Mouse (Mus musculus): ENCODE data around the gene Pear1. TPM values are rescaled to one million over a fixed set of nuclear protein-coding genes. Genes with fewer than 3 reads are reported as not detected.

Gene Pear1
- total RNA-seq, 2 experiments from 2014 or later: 0.46 to 4.3 TPM

DNA sequence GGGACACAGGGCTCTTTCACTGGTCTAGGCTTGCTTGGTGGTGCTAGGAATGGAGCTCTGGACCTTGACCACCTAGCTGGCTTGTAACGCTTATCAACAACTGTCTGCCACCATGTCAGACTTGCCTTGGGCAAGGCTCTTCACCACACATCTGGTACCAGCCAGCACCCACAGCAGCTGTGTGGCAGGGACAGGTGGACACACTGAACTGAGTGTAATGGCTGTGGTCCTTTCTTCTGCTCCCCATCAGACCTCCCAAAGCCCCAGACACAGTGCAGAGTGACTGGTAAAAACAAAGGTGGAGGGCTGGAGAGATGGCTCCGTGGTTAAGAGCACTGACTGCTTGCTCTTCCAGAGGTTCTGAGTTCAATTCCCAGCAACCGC is 57.8 kb downstream of the Pear1 start:
- no peak for ATAC-seq (replicated peaks; ENCODE audit: poor library complexity)

- no peak for ATAC-seq (replicated peaks; ENCODE audit: poor library complexity)
Observed at GRCm38 (mm10) chr3:87765631-87766283, 58.3 kb downstream of the Pear1 start.

- ATAC-seq (replicated peaks; ENCODE audit: poor library complexity): peak; percentile 69
Observed at GRCm38 (mm10) chr3:87765091-87765490, 59.0 kb downstream of the Pear1 start.

DNA sequence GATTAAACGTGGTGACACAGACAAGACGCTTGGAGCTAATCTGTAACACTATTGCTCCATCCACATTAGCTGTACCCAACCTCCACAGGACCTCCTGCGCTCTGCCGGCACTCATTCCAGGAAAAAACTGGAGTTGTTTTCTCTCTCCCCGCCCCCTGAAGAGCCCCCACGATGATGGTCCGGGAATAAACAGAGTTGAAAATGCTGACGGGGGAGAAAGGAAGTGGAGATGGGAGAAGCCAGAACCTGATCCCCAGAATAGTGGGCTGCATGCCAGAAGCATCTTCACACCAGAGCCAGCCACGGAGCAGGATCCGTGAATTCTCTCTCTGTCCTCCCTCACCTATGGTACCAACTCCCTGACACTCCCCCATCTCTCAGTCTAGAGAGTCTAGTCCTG is 59.6 kb downstream of the Pear1 start:
- ATAC-seq (replicated peaks; ENCODE audit: poor library complexity): no peak

DNA sequence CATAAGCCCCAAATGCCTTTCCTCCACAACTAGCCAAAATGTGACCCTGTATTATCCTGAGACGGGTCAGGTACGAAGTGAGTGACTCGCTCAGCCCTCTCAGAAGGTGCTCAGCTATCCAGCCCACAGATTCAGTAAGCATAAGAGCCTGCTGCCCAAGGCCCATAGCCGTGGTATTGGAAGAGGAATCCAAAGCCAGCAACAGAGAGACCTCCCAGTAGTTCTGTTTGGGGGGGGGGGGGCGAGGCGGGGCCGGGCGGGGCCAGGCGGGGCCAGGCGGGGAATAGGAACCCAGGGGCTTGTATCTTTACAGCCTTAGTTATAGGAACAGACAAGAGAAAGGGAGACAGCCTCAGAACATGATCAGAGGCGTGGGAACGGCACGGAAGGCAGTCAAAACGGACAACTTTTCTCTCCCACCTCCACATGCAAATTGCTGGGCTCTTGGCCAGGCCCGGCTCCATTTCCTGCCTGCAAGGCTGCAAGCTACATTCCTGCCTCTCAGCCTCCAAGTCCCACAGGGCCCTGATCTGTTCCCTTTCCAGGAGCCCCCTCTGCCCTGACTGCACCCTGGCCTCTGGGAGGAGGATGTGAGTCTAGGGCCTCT is 60.3 kb downstream of the Pear1 start:
- ATAC-seq (replicated peaks; ENCODE audit: poor library complexity): no peak

- ATAC-seq (replicated peaks; ENCODE audit: poor library complexity): no peak
Observed at GRCm38 (mm10) chr3:87763202-87763601, 60.9 kb downstream of the Pear1 start.

DNA sequence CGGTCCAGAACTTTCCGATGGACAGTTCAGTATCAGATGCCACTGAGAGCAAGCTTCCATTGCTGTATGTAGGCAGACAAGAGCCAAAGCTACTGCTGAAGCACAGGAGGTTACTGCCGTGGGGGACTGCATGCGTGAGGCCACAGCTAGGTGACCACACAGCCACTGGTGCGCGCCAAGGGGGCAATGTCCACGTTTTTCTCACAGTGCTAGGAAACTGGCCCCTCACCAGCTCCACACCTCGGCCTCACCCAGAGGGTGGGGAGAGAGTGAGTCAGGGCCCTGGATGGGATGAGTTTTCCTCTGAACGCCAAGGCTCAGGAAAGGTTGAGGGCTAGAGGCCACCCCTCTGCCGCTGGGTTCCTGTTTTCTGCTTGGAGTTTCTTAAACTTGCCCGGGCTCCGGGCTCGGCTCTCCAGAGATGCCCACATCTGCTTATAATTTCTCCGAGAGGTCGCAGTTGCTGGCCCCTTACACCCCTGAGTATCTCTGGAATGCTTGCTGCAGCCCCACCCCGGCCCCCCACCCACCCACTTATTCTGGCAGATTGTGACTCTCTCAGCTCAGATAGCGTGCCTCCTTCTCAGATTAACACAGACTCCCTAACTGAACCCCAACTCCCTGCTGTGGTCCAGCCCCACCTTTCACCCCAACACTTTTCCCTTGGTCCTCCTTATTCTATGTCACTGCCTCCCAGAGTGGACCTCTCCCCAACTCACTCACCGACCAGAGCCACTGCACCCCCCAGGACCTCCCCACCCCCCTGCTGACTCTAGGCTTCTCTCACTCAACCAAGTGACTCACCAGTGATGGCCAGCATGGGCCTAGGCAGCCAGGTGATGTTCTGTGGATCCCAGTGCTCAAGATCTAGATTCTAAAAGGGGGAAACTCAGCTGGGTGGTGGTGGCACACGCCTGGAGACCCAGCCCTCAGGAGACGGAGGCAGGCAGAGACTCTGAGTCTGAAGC is 62.4 kb downstream of the Pear1 start:
- no peak for ATAC-seq (replicated peaks; ENCODE audit: poor library complexity)

DNA sequence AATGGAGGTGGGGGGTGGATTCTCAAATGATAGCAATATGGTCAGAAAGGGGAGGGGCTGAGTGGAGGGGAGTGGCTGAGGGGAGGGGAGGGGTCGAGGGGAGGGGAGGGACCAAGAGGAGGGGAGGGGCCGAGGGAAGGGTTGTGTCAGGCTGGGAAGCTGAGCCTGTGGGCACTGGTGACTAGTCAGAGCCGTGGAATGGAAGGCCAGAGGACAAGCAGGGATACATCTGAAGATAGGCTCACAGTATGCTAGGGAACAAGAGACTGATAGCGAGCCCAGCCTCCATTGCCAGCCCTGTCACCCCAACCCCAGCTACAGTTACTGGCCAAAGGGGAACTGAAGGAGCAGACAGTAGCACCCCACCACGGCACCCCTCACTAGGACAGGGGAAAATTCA is 65.5 kb downstream of the Pear1 start:
- ATAC-seq (replicated peaks; ENCODE audit: poor library complexity): no peak

DNA sequence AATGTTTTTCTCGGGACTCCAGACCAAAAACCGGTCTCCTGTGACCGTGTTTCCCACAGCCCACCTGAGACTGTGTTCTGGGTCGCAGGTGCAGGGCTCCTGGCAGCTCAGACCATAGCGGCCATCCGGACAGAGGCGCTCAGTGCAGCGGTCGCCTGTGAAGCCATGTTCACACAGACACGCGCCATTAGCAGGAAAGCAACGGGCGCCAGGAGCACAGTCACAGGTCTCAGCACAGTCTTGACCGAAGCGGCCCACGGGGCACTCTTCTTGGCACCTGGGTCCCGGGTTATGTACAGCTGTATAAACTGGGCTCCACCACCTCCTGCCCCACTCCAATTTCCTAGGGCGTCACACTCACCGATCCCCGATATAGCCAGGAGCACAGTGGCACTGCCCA is 67.6 kb downstream of the Pear1 start:
- ATAC-seq (replicated peaks; ENCODE audit: poor library complexity): no peak

- ATAC-seq (replicated peaks; ENCODE audit: poor library complexity): peak; percentile 98
Observed at GRCm38 (mm10) chr3:87755964-87756363, 68.1 kb downstream of the Pear1 start.

GRCm38 (mm10) chr3:87753829-87754228 is 70.3 kb downstream of the Pear1 start:
- ATAC-seq (replicated peaks; ENCODE audit: poor library complexity): no peak

GRCm38 (mm10) chr3:87752567-87752966 is 71.5 kb downstream of the Pear1 start:
- no peak for ATAC-seq (replicated peaks; ENCODE audit: poor library complexity)

GRCm38 (mm10) chr3:87749977-87750376 is 74.1 kb downstream of the Pear1 start:
- ATAC-seq (replicated peaks; ENCODE audit: poor library complexity): no peak

GRCm38 (mm10) chr3:87749036-87749435 is 75.1 kb downstream of the Pear1 start:
- ATAC-seq (replicated peaks; ENCODE audit: poor library complexity): peak; percentile 88

- ATAC-seq (replicated peaks; ENCODE audit: poor library complexity): no peak
Observed at GRCm38 (mm10) chr3:87748431-87748830, 75.7 kb downstream of the Pear1 start, which contains the start of gene Lrrc71. Gene Lrrc71 (minus strand): TSS chr3:87748625.

- no peak for ATAC-seq (replicated peaks; ENCODE audit: poor library complexity)
Observed at GRCm38 (mm10) chr3:87745036-87745659, 79.0 kb downstream of the Pear1 start.

DNA sequence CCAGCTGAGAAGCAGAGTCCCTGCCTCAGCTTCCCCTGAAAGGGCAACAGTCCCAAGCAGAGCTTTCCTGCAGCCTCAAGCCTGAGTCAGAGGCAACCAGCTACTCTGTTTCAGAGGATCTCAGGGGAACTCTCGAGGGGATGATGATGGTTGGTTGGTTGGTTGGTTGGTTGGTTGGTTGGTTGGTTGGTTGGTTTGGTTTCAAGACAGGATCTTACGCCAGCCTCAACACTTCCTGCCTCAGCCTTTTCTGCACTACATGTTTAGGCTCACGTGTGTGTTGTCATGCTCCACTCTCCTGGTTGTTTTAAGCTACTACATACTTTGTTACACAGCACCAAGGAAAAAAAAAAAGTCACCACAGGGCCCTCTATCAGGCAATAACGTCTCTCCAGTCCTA is 80.2 kb downstream of the Pear1 start:
- ATAC-seq (replicated peaks; ENCODE audit: poor library complexity): 0 out of 2 replicates have a peak, but pooled peaks have one; percentile 18

- ATAC-seq (replicated peaks; ENCODE audit: poor library complexity): peak; percentile 81
Observed at GRCm38 (mm10) chr3:87742735-87743134, 81.4 kb downstream of the Pear1 start.

GRCm38 (mm10) chr3:87742013-87742412 is 82.1 kb downstream of the Pear1 start:
- ATAC-seq (replicated peaks; ENCODE audit: poor library complexity): no peak

DNA sequence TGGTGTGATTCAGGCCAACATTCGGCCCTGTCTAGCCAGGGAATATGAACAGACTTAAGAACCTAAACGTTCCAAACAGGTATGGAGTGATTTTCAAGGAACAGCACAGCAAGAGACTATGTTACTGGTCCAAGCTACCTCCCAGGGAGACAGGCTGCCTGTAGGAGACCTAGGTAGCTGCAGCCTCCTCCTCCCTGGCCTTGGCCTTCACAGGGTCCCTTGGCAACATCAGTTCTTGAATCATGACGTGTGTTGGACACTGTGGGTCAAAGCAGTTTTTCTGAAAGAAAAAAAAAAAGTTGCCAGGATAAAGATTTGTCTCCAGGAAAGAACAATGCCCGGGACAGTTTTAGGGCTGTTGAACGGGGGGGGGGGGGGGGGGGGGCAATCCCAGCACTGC is 85.2 kb downstream of the Pear1 start:
- ATAC-seq (replicated peaks; ENCODE audit: poor library complexity): no peak

GRCm38 (mm10) chr3:87735335-87735734 is 88.8 kb downstream of the Pear1 start:
- ATAC-seq (replicated peaks; ENCODE audit: poor library complexity): no peak
